Comparison of ENCODE assay signal across 30 mouse cellular contexts in genomic region chr6:55235733-55236132, GRCm38 (mm10). TPM values are rescaled to one million over a fixed set of nuclear protein-coding genes. Genes with fewer than 3 reads are reported as not detected.
DNase-seq lines count a peak whose midpoint lies in the region; ATAC-seq and TF ChIP-seq lines count a peak whose summit lies in the region.
"Had no signal": no experiment of that assay in that cellular context is flagged by ENCODE, and none has a peak within 500 bp of the region (broad histone marks: within the 10 kb centered on the region; RNA-seq: fewer than 3 reads in every experiment).

No protein-coding gene starts in this region.

- H3K9ac ChIP-seq in lung, embryonic 14.5 days: no peak overlapping the region
- H3K9ac ChIP-seq in lung, embryonic 16.5 days (ENCODE audit: low read length): no peak overlapping the region
- H3K9ac ChIP-seq in midbrain, embryonic 13.5 days (replicated peaks): no peak overlapping the region
- H3K9ac ChIP-seq: embryonic facial prominence, embryonic 13.5 days; forebrain, embryonic 12.5 days; forebrain, embryonic 15.5 days; heart, embryonic 12.5 days; heart, embryonic 15.5 days; hindbrain, embryonic 14.5 days had no signal

- peaks cover 7% of the 10 kb centered on the region; the same call in 1 of the 2 replicates for H3K36me3 ChIP-seq in lung, embryonic 14.5 days (ENCODE audit: insufficient read depth)
- no peaks in the 10 kb centered on the region for H3K36me3 ChIP-seq in lung, embryonic 16.5 days (ENCODE audit: control insufficient read depth, insufficient read depth, low read length)
- H3K36me3 ChIP-seq in midbrain, embryonic 13.5 days: peaks cover 23% of the 10 kb centered on the region
- H3K36me3 ChIP-seq: forebrain, embryonic 15.5 days; G1E; heart, embryonic 15.5 days had no signal

- intact Hi-C loops in heart, postnatal 10 days (cut with DNase I): no loop called here

- no peak overlapping the region for H3K4me2 ChIP-seq in lung, embryonic 14.5 days
- no peak overlapping the region for H3K4me2 ChIP-seq in lung, embryonic 16.5 days (ENCODE audit: low read depth, low read length)
- H3K4me2 ChIP-seq in midbrain, embryonic 13.5 days (replicated peaks): no peak overlapping the region
- H3K4me2 ChIP-seq: embryonic facial prominence, embryonic 13.5 days; forebrain, embryonic 12.5 days; forebrain, embryonic 15.5 days; heart, embryonic 12.5 days; heart, embryonic 15.5 days; hindbrain, embryonic 14.5 days had no signal

- 26% methylated on average over 4 of the region's 4 CpGs for WGBS in lung, embryonic 14.5 days
- WGBS in lung, adult 2 months: 28% methylated on average over 4 of the region's 4 CpGs
- WGBS in lung, embryonic 16.5 days: 24% methylated on average over 4 of the region's 4 CpGs
- WGBS in midbrain, embryonic 13.5 days: 86% methylated on average over 4 of the region's 4 CpGs

- H3K4me3 ChIP-seq in lung, embryonic 14.5 days (ENCODE audit: low read depth, low read length): no peak overlapping the region
- H3K4me3 ChIP-seq in lung, adult 2 months (replicated peaks; ENCODE audit: extremely low read depth, low read depth, low read length): no peak overlapping the region
- no peak overlapping the region for H3K4me3 ChIP-seq in lung, embryonic 16.5 days (ENCODE audit: low read length)
- H3K4me3 ChIP-seq in midbrain, embryonic 13.5 days (replicated peaks): no peak overlapping the region
- H3K4me3 ChIP-seq: embryonic facial prominence, embryonic 10.5 days; embryonic facial prominence, embryonic 13.5 days; forebrain, embryonic 12.5 days; forebrain, embryonic 15.5 days; heart, embryonic 12.5 days; heart, embryonic 15.5 days had no signal

- peak; percentile 18; the same call in 1 of the 2 replicates for ATAC-seq in lung, embryonic 14.5 days (ENCODE audit: insufficient read depth)
- peak; percentile 57 for ATAC-seq in lung, embryonic 16.5 days (ENCODE audit: low read depth)
- no peak for ATAC-seq in midbrain, embryonic 13.5 days
- ATAC-seq: forebrain, embryonic 15.5 days; hindbrain, postnatal 0 days; Patski had no signal

- DNase-seq in heart, adult 11 months: peak; percentile 86
- DNase-seq in heart, postnatal 10 days: no peak
- peak; percentile 50 for DNase-seq in lung, embryonic 14.5 days
- DNase-seq in lung, adult 2 months: no peak
- DNase-seq in lung, postnatal 10 days: peak; percentile 51
- no peak for DNase-seq in testis, postnatal 10 days (ENCODE audit: low spot score)
- DNase-seq: adrenal gland, postnatal 10 days; adrenal gland, postnatal 36 days; B cell, adult 2 months; cerebellum, adult 2 months; cerebellum, postnatal 10 days; cerebellum, postnatal 36 days; embryo, embryonic 11 days; gastrocnemius, postnatal 10 days; heart, adult 18-20 months; heart, postnatal 14 days; heart, postnatal 4 days had no signal

- H3K9me3 ChIP-seq in lung, embryonic 14.5 days (ENCODE audit: low read depth, low read length): no peaks in the 10 kb centered on the region
- no peaks in the 10 kb centered on the region for H3K9me3 ChIP-seq in lung, embryonic 16.5 days (ENCODE audit: control insufficient read depth, low read length)
- no peaks in the 10 kb centered on the region for H3K9me3 ChIP-seq in midbrain, embryonic 13.5 days
- H3K9me3 ChIP-seq: embryonic facial prominence, embryonic 10.5 days; embryonic facial prominence, embryonic 13.5 days; forebrain, embryonic 12.5 days; forebrain, embryonic 15.5 days; G1E; heart, embryonic 12.5 days; heart, embryonic 15.5 days had no signal

- TF ChIP-seq CTCF in lung, embryonic 14.5 days (IDR thresholded peaks at IDR 0.05; ENCODE audit: low read depth): no peak
- TF ChIP-seq CTCF in lung, adult 2 months (IDR thresholded peaks at IDR 0.05; ENCODE audit: insufficient read depth, low read length): no peak

- no peak for TF ChIP-seq POLR2A in lung, adult 2 months (IDR thresholded peaks at IDR 0.05; ENCODE audit: borderline replicate concordance, extremely low read depth, low read depth, low read length)

- no peaks in the 10 kb centered on the region for H3K4me1 ChIP-seq in lung, embryonic 14.5 days (ENCODE audit: insufficient read depth)
- peaks cover 15% of the 10 kb centered on the region for H3K4me1 ChIP-seq in lung, adult 2 months (ENCODE audit: control insufficient read depth, insufficient read depth, low read length)
- H3K4me1 ChIP-seq in lung, embryonic 16.5 days (replicated peaks; ENCODE audit: control insufficient read depth, insufficient read depth, low read length): peaks cover 21% of the 10 kb centered on the region
- H3K4me1 ChIP-seq in midbrain, embryonic 13.5 days (replicated peaks): no peaks in the 10 kb centered on the region
- H3K4me1 ChIP-seq: forebrain, embryonic 12.5 days; forebrain, embryonic 15.5 days had no signal

- no peak overlapping the region for H3K27ac ChIP-seq in lung, embryonic 14.5 days (ENCODE audit: low read depth)
- H3K27ac ChIP-seq in lung, embryonic 16.5 days (ENCODE audit: low read length): peak overlapping the region; percentile 54; the same call in 1 of the 2 replicates
- no peak overlapping the region for H3K27ac ChIP-seq in midbrain, embryonic 13.5 days
- H3K27ac ChIP-seq: embryonic facial prominence, embryonic 10.5 days; embryonic facial prominence, embryonic 13.5 days; forebrain, embryonic 12.5 days; forebrain, embryonic 15.5 days; heart, embryonic 15.5 days; hindbrain, embryonic 14.5 days; hindbrain, postnatal 0 days had no signal

- no peaks in the 10 kb centered on the region for H3K27me3 ChIP-seq in lung, embryonic 14.5 days (ENCODE audit: insufficient read depth, low read length)
- H3K27me3 ChIP-seq in lung, embryonic 16.5 days (ENCODE audit: control insufficient read depth, insufficient read depth, low read depth, low read length): no peaks in the 10 kb centered on the region
- H3K27me3 ChIP-seq in midbrain, embryonic 13.5 days: no peaks in the 10 kb centered on the region
- H3K27me3 ChIP-seq: embryonic facial prominence, embryonic 13.5 days; forebrain, embryonic 12.5 days; forebrain, embryonic 15.5 days; Patski had no signal

RNA-seq across cellular contexts. Expression of gene Mindy4, which starts 32.5 kb away (rescaled TPM):
- total RNA-seq in heart, postnatal 10 days (2021): 1 to 10 TPM; 4.9 to 5.2 TPM
- polyA plus RNA-seq in lung, embryonic 14.5 days (2014; fragmentation: Nextera tagmentation; extraction: Ambion mirVana): 17.7 and 18.8 TPM in 2 replicates
- 18.8 and 35.7 TPM in 2 replicates for polyA plus RNA-seq in lung, adult 2 months (2012; rRNA removed)
- 18.5 and 18.6 TPM in 2 replicates for polyA plus RNA-seq in lung, embryonic 16.5 days (2015; fragmentation: Nextera tagmentation; extraction: Ambion mirVana)
- polyA plus RNA-seq in midbrain, embryonic 13.5 days (2015; fragmentation: Nextera tagmentation; extraction: Ambion mirVana): 11.0 and 11.6 TPM in 2 replicates
- total RNA-seq: CH12.LX had no signal
- polyA plus RNA-seq: G1E had no signal

Comparison
In these comparisons a context has a peak if more than half of its experiments do, and no peak if none do; other contexts are left out.
1. DNase-seq: peak in heart, adult 11 months (single experiment), lung, embryonic 14.5 days (single experiment) and lung, postnatal 10 days (single experiment); none in heart, postnatal 10 days (0 of 2), lung, adult 2 months (single experiment) and testis, postnatal 10 days (single experiment).